Mouse (Mus musculus) cerebellum, postnatal 14 days (tissue): ENCODE measurements around the gene Acp7.
"Not testable (repeated sequence)": the region's sequence is repeated elsewhere in the genome, so short reads cannot be mapped to it uniquely, and the experiment has no call there.

ENCODE experiments used
- DNase-seq, 2 experiments: peaks; one replicate each; pipeline ENCODE4 v3.0.0; 2021; ENCODE audit warnings: mixed read lengths in 2 of 2

Acp7 gene

GRCm38 (mm10) chr7:28631073-28631472, at the start of gene Acp7:
Acp7 (minus strand) TSS chr7:28631332.
- no peak for DNase-seq

DNA sequence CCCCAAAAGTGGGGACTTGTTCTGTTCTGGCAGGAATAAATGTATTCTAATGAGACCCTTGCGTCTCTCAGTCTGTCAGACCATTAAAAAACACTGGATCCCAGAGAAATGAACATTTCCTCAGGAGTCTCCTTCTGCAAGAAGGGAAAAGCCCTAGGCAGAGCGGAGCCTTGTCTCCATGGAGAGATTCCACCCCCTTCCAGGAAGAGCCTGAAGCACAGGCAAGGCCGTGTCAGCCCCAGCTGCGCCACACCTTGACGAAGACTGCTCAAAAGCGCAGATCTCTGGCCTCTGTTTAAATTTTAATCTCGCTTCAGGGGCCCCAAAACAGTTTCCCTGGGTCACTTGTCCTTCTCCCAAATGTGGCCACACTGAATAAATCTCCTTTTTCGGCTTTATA, 46.5 kb upstream of the Acp7 start:
- DNase-seq, result no peak

GRCm38 (mm10) chr7:28676811-28677541, 45.8 kb upstream of the Acp7 start:
- no peak for DNase-seq

DNA sequence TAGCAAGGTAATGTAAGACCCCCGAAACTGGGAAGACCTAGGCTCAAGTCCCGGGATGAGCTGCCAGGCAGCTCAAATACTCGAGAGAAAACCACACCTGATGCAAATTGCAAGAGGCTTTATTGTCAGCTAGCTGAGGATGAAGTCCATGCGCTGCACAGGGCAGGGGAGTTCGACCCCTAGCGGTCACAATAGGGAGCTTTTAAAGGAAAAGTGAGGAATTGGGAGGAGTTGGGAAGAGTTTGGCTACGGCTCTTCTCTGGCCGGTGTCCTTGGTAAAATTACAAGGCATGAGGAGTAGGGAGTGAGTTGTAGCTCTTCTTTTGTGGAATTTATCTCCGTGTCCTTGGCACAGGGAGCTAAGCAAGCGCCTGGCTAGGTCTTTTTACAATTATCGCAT, 44.6 kb upstream of the Acp7 start:
- peak; percentile 25 to 49 for DNase-seq

- DNase-seq, result no peak
These were observed 43.9 kb upstream of the Acp7 start for GRCm38 (mm10) chr7:28674994-28675393.

DNA sequence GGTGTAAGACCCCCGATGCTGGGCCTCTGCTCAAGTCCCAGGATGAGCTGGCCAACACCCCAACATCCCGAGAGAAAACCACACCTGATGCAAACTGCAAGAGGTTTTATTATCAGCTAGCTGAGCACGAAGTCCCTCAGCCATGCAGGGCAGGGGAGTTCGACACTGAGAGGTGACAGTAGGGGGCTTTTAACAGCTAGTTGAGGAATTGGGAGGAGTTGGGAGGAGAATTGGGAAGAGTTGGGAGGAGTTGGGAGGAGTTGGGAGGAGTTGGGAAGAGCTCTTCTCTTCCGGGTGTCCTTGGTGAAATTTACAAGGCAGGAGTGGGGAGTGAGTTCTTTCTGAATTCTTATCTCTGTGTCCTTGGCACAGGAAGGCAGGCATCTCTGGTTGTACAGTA, 41.7 kb upstream of the Acp7 start:
- DNase-seq, result not testable (repeated sequence)

DNA sequence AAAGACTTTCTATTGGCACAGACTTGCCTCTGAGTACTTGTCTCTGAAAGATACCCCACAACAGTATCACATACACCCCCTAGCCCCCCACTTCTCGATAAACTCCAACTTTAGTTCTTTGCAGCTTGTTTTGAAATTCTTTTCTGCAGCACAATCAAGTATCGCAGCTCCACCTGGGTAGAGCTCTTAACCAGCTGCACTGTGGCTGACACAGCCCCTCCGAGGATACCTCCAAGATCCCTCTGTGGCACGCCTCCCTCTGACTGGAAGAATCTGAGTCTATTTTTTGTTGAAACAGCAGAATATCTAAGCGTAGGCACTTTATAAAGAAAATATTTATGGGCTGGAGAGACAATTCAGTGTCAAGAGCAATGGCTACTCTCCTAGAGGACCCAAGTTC, 41.1 kb upstream of the Acp7 start:
- no peak for DNase-seq

DNA sequence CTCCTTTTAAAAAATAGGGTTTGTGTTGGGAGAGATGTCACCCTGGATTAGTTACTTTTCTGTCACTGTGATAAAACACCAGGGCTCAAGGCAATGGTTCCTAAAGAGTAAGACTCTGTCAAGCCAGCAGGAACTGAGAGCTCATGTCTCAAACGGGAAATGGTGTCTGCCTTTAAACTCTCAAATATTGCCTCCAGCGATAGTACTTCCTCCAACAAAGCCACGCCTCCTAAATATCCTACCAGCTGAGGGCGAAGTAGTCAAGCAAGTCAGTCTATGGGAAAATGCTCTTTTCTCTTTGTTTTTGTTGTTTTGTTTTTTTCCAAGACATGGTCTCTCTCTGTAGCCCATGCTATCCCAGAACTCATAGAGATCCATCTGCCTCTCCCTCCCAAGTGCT, 40.0 kb upstream of the Acp7 start:
- no peak for DNase-seq

DNA sequence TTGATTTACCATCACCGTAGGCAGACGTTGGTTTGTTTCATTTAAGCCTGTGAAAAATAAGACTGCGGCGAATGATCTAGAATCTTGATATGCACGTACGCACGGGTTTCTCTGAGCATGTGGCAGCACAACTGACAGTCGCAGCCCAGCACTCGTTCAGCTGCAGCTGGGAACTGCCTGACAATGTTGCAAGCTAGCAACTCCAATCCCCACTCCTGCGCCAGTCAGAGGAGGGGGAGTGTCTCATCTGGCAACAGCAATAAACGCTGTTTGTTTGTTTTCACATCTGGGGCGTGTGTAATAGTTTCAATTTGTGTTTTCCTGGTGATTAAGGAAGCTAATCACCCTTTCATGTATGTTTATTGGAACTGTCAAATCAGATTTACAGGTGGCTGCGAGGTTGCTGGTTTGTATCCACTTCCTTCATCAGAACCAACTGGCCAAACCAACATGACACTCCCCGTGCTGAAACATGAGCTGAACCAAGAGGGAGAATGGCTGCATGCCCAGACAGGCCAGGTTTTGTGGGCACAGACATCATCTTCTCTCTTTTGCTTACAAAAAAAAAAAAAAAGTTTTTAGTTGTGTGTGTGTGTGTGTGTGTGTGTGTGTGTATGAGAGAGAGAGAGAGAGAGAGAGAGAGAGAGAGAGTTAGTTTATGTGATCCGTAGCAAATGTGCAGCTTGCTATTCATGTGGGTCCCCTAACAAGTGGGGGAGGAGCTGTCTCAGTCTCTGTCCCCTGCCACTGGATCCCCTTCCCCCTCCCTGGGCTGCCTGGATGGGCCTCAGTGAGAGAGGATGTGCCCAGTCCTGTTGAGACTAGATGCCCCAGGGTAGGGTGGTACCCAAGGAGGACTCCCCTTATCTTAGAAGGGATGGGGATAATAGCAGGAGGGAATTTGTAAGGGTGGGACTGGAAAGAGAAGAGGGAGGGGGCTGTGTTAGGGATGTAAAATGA, 34.8 kb upstream of the Acp7 start:
- peak; percentile 19 to 38 for DNase-seq

DNA sequence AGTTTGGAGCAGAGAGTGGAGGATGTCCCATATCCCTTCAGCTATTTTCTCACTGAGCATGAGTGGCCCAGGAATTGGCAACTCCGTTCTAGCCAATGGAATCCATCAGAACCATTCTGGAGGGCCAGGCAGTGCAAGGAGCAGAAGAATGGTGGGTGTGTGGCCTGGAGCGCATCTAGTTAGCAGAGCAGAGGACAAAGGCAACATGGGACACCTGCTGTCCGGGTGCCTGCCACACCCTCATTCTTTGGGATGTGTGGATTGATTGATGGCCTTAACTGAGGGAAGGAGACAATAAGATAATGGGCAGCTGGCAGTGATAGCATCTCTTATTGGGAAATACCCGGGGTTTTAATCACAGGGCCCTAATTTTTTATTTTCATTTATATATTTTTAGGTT, 25.3 kb upstream of the Acp7 start:
- DNase-seq, result no peak

GRCm38 (mm10) chr7:28651157-28651556, 20.0 kb upstream of the Acp7 start:
- peak in 1 of 2 experiments; percentile 49 for DNase-seq

- no peak for DNase-seq
These were observed 15.9 kb upstream of the Acp7 start for GRCm38 (mm10) chr7:28647016-28647415.

DNA sequence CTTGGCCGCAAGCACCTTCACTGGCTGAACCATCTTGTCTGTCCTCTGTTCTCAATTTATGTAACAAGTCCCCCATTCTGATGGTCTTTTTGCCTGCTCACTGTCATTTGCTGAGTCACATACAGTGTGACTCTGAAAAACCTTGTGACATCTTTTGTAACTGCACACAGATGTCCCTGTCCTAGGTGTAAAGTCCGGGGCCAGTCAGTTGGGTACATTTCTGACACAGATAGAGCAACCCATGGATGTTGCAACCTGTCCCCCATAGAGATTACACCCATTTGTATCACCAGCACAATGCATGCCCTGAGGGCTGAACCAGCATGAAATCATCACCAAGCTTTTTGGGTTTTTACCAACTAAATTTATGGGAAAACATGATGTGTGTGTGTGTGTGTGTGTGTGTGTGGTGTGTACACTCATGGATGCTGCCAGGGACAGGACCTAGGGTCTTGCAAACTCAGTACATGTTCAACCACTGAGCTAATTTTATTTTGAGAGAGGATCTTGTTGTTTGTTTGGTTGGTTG, 14.9 kb upstream of the Acp7 start:
- no peak for DNase-seq

DNA sequence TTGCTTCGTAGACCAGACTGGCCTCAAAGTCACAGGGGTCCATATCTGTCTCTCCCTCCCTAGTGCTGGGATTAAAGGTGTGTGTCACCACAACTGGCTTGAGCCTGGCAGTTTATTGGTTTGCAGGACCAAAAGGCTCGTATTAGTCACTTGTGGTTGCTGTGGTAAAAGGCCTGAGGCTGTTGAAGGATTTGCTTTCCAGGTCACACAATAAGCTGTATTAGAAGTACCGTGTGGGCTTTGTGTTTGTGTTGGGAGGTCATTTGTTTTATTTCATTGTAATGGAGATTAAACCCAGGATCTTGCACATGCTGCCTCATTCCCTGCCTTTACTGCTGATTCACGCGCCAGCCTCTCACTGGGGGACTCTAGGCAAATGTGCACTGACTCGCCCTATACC, 14.2 kb upstream of the Acp7 start:
- no peak for DNase-seq

- DNase-seq, result no peak
These were observed 10.4 kb upstream of the Acp7 start for GRCm38 (mm10) chr7:28641546-28641945.

DNA sequence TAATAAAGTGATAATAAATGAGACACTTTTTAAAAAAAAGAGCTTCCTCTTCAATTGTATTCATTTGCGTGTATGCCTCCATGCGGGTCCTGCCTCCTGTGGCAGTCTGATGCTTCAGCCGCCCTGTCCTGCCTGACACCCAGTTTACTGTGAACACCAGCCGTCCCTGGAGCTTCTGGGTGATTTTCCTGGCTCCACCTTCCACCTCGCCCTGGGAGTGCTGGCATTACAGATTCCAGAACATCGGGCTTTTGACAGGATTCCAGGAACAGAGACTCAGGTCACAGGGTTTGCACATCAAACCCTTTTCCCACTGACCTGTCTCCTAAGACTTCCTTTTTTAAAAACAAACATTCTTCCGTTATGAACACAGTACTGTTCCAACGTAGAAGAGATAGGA, 6.4 kb upstream of the Acp7 start:
- peak; percentile 24 to 28 for DNase-seq

DNA sequence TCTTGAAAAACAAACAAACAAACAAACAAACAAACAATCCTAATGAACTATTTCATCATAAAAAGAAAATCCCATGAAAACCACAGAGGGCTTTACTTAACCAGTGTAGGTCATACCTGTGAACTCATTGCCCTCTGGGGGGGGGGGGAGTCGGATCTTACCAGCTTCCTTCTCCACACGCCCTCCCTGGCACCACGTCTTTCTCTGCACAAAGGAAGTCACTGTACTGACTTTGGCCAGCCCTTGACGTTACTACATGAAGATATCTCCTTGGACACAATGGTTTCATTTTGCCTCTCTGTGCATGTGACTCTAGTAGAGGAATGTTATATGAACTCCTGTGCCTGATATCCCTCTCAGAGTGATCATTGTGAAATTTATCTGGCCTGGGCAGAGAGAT, 3.0 kb upstream of the Acp7 start:
- no peak for DNase-seq

GRCm38 (mm10) chr7:28624791-28625190, 6.3 kb downstream of the Acp7 start:
- no peak for DNase-seq

DNA sequence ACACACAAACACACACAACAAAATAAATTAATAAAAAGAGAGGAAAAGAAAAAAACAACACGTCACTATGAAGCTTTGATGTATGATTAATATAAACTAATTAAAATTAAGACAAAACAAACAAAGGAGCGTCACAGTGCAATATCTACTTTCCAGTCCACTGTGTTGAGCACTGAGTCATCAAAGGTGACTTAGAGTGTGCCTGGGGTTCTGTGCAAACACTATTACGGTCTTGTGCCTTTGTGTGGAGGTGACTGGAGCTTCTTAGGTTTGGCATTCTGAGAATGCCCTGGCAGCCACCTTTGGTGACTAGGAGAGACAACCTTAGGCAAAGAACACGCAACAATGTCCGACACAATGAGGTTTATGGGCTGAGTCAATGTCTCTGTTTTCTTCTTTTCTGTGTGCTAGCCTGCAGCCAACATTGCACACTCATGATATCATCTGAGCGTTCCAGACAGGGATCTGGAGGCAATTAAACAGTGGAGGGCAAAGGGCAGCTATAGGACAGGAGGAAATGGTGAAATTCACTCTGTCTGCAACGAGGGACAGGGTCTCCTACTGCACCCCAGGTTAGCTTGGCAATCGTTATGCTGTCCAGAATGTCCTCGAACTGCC, 11.9 kb downstream of the Acp7 start:
- DNase-seq, result no peak

DNA sequence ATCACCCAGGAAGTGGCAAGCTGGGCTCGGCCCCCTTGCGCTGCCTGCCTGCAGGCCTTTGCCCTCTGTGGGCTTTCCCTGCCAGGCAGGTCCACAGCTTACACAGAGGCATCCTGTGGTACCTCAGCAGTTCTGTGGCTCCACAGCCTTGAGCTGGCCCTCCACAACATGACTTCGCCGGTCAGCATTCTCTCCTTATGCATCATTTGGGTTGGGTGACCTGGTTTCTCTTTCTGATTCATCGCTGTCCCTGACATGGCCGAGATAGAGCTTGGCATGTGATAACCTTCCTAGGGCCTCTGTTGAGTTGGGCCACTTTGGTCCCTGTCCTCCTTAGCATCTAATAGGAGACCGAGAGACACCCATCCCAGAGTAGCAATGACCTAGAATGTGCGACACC, 25.2 kb downstream of the Acp7 start:
- DNase-seq, result no peak

DNA sequence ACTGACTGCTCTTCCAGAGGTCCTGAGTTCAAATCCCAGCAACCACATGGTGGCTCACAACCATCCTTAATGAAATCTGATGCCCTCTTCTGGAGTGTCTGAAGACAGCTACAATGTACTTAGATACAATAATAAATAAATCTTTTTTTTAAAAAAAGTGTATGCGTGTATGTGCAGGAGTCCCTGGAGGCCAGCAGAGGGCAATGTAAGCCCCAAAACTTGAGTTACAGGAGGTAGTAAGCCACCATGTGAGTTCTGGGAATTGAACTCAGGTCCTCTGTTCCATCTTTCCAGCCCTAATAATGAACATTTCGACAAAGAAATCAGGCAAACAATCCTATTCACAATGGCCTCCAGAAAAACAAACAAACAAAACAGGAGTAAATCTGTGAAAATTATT, 27.3 kb downstream of the Acp7 start:
- DNase-seq, result not testable (repeated sequence)

GRCm38 (mm10) chr7:28603136-28603535, 28.0 kb downstream of the Acp7 start:
- no peak for DNase-seq

- peak; percentile 83 to 85 for DNase-seq
These were observed 29.5 kb downstream of the Acp7 start for GRCm38 (mm10) chr7:28601668-28602067.
